Mouse (Mus musculus): ENCODE results near the gene Tmem132d. TPM values are rescaled to one million over a fixed set of nuclear protein-coding genes. Genes with fewer than 3 reads are reported as not detected.

The Tmem132d gene
- polyA plus RNA-seq, 1 experiment from 2014 or later, result 2.9 TPM

DNA sequence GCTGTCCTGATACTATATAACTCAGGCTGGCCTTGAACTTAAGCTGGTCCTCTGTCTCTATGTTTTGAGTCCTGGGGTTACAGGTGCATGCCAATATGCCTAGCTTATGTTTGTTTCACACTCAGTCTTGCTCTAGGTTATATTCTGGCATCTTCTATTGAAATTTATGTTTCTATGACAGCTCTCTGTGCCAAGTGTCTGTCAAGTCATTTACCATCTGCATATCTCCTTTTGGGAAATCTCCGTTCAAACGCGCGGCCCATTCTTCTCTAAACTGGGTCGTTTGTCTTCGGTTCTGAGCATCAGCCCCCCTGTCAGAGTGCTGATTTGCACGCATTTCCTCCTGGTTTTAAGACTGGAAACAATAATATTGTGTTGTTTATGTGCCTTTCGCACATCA lies 319.8 kb downstream of the Tmem132d start:
- Histone ChIP-seq H3K27ac (ENCODE audit: low read depth, low read length) (no peak overlapping the region), H3K27me3 (ENCODE audit: control insufficient read depth, insufficient read depth, low read length) (no peaks in the 10 kb centered on the region), H3K36me3 (ENCODE audit: control insufficient read depth, insufficient read depth, low read length) (no peaks in the 10 kb centered on the region), H3K9me3 (ENCODE audit: control insufficient read depth, low read length) (no peaks in the 10 kb centered on the region), H3K9ac (replicated peaks; ENCODE audit: low read depth, low read length) (no peak overlapping the region), H3K4me2 (ENCODE audit: low read depth, low read length) (no peak overlapping the region), H3K4me3 (ENCODE audit: low read depth, low read length) (no peak overlapping the region), H3K4me1 (ENCODE audit: control insufficient read depth, insufficient read depth, low read length) (no peaks in the 10 kb centered on the region)
- no peak for ATAC-seq (ENCODE audit: low read depth)
- WGBS, result 63% methylated on average over 8 of the region's 8 CpGs

DNA sequence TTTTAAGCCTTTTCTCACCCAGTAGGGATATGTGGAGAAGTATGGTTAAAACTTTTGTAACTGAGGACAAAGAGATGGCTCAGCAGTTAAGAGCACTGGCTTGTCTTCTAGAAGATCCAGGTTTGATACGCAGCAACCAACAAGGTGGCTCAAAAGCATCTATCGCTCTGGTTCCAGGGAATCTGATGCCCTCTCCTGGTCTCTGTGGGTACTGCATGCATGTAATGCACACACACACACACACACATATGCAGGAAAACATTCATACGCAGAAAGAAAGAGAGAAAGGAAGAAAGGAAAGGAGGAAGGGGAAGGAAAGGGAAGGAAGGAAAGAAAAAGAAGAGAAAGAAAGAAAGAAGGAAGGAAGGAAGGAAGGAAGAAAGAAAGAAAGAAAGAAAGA lies 320.4 kb downstream of the Tmem132d start:
- Histone ChIP-seq H3K9me3 (ENCODE audit: control insufficient read depth, low read length) (no peaks in the 10 kb centered on the region), H3K36me3 (ENCODE audit: control insufficient read depth, insufficient read depth, low read length) (no peaks in the 10 kb centered on the region), H3K4me1 (ENCODE audit: control insufficient read depth, insufficient read depth, low read length) (no peaks in the 10 kb centered on the region), H3K27me3 (ENCODE audit: control insufficient read depth, insufficient read depth, low read length) (no peaks in the 10 kb centered on the region), H3K4me3 (ENCODE audit: low read depth, low read length) (no peak overlapping the region), H3K27ac (ENCODE audit: low read depth, low read length) (no peak overlapping the region), H3K9ac (replicated peaks; ENCODE audit: low read depth, low read length) (no peak overlapping the region), H3K4me2 (ENCODE audit: low read depth, low read length) (no peak overlapping the region)
- 96% methylated on average over 3 of the region's 3 CpGs for WGBS
- no peak for ATAC-seq (ENCODE audit: low read depth)

GRCm38 (mm10) chr5:128111664-128112063 lies 321.2 kb downstream of the Tmem132d start:
- no peak overlapping the region for H3K4me3 ChIP-seq (ENCODE audit: low read depth, low read length)
- no peaks in the 10 kb centered on the region for H3K27me3 ChIP-seq (ENCODE audit: control insufficient read depth, insufficient read depth, low read length)
- H3K9me3 ChIP-seq (ENCODE audit: control insufficient read depth, low read length), result no peaks in the 10 kb centered on the region
- 76% methylated on average over 5 of the region's 5 CpGs for WGBS
- H3K27ac ChIP-seq (ENCODE audit: low read depth, low read length), result no peak overlapping the region
- no peaks in the 10 kb centered on the region for H3K36me3 ChIP-seq (ENCODE audit: control insufficient read depth, insufficient read depth, low read length)
- H3K9ac ChIP-seq (replicated peaks; ENCODE audit: low read depth, low read length), result no peak overlapping the region
- no peak for ATAC-seq (ENCODE audit: low read depth)
- no peak overlapping the region for H3K4me2 ChIP-seq (ENCODE audit: low read depth, low read length)
- H3K4me1 ChIP-seq (ENCODE audit: control insufficient read depth, insufficient read depth, low read length), result no peaks in the 10 kb centered on the region

DNA sequence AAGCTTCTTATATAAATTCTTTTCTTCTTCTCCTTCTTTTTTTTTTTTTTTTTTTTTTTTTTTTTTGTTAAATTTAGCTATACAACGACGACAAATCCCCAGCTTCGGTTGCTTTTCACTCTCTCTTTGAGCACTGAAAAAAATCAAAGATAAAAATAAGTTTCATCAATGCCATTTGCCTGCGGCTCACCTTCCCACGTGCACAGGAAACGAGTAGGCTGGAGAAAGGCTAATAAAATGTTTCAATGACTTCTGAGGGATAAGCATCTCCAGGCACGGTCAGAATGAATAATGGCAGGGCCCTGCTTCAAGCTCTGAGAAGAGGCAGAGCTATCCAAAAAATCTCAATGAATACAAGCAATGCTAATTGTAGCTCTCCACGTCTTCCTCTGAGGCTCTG lies 330.3 kb downstream of the Tmem132d start:
- 72% methylated on average over 8 of the region's 8 CpGs for WGBS
- no peak for ATAC-seq (ENCODE audit: low read depth)

GRCm38 (mm10) chr5:128100331-128100730 lies 332.5 kb downstream of the Tmem132d start:
- no peak overlapping the region for H3K27ac ChIP-seq (ENCODE audit: low read depth, low read length)
- H3K4me1 ChIP-seq (ENCODE audit: control insufficient read depth, insufficient read depth, low read length), result no peaks in the 10 kb centered on the region
- no peaks in the 10 kb centered on the region for H3K27me3 ChIP-seq (ENCODE audit: control insufficient read depth, insufficient read depth, low read length)
- H3K4me2 ChIP-seq (ENCODE audit: low read depth, low read length), result no peak overlapping the region
- no peak for ATAC-seq (ENCODE audit: low read depth)
- H3K36me3 ChIP-seq (ENCODE audit: control insufficient read depth, insufficient read depth, low read length), result no peaks in the 10 kb centered on the region
- no peaks in the 10 kb centered on the region for H3K9me3 ChIP-seq (ENCODE audit: control insufficient read depth, low read length)
- no peak overlapping the region for H3K4me3 ChIP-seq (ENCODE audit: low read depth, low read length)
- no peak overlapping the region for H3K9ac ChIP-seq (replicated peaks; ENCODE audit: low read depth, low read length)
- WGBS, result 86% methylated on average over 5 of the region's 5 CpGs

More for the DNA sequence above, 330.3 kb downstream of the Tmem132d start:
- Histone ChIP-seq H3K9me3 (ENCODE audit: control insufficient read depth, low read length) (no peaks in the 10 kb centered on the region), H3K27me3 (ENCODE audit: control insufficient read depth, insufficient read depth, low read length) (no peaks in the 10 kb centered on the region), H3K4me2 (ENCODE audit: low read depth, low read length) (no peak overlapping the region), H3K27ac (ENCODE audit: low read depth, low read length) (no peak overlapping the region), H3K4me3 (ENCODE audit: low read depth, low read length) (no peak overlapping the region), H3K4me1 (ENCODE audit: control insufficient read depth, insufficient read depth, low read length) (no peaks in the 10 kb centered on the region), H3K36me3 (ENCODE audit: control insufficient read depth, insufficient read depth, low read length) (no peaks in the 10 kb centered on the region), H3K9ac (replicated peaks; ENCODE audit: low read depth, low read length) (no peak overlapping the region)

GRCm38 (mm10) chr5:128099439-128099838 lies 333.4 kb downstream of the Tmem132d start:
- H3K27ac ChIP-seq (ENCODE audit: low read depth, low read length), result no peak overlapping the region
- no peaks in the 10 kb centered on the region for H3K36me3 ChIP-seq (ENCODE audit: control insufficient read depth, insufficient read depth, low read length)
- H3K4me1 ChIP-seq (ENCODE audit: control insufficient read depth, insufficient read depth, low read length), result no peaks in the 10 kb centered on the region
- no peak overlapping the region for H3K4me3 ChIP-seq (ENCODE audit: low read depth, low read length)
- H3K27me3 ChIP-seq (ENCODE audit: control insufficient read depth, insufficient read depth, low read length), result no peaks in the 10 kb centered on the region
- 90% methylated on average over 2 of the region's 2 CpGs for WGBS
- H3K9ac ChIP-seq (replicated peaks; ENCODE audit: low read depth, low read length), result no peak overlapping the region
- no peak for ATAC-seq (ENCODE audit: low read depth)
- H3K9me3 ChIP-seq (ENCODE audit: control insufficient read depth, low read length), result no peaks in the 10 kb centered on the region
- no peak overlapping the region for H3K4me2 ChIP-seq (ENCODE audit: low read depth, low read length)

DNA sequence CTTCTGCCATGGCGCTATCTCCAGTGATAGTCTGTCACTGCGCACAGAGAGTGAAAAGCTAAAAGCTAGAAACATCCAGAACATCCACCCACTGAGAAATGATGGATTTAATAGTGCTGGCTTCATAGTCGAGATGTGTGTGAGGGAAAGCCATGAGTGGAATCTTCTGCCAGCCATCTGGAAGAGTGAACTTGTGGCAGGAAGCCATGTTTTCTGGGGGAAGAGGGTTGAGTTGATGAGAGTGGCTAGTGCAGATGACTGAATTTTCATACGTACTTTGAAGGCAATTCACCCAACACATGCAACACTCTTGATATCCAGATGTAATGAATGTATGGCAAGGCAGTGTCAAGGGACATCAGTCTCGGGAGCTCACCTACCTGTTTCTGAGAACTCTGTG lies 342.3 kb downstream of the Tmem132d start:
- Histone ChIP-seq H3K9ac (replicated peaks; ENCODE audit: low read depth, low read length) (no peak overlapping the region), H3K4me2 (ENCODE audit: low read depth, low read length) (no peak overlapping the region), H3K4me1 (ENCODE audit: control insufficient read depth, insufficient read depth, low read length) (no peaks in the 10 kb centered on the region), H3K9me3 (ENCODE audit: control insufficient read depth, low read length) (no peaks in the 10 kb centered on the region), H3K4me3 (ENCODE audit: low read depth, low read length) (no peak overlapping the region), H3K36me3 (ENCODE audit: control insufficient read depth, insufficient read depth, low read length) (no peaks in the 10 kb centered on the region), H3K27ac (ENCODE audit: low read depth, low read length) (no peak overlapping the region), H3K27me3 (ENCODE audit: control insufficient read depth, insufficient read depth, low read length) (no peaks in the 10 kb centered on the region)
- 88% methylated on average over 5 of the region's 5 CpGs for WGBS
- ATAC-seq (ENCODE audit: low read depth), result no peak

GRCm38 (mm10) chr5:128075456-128075855 lies 357.4 kb downstream of the Tmem132d start:
- H3K4me1 ChIP-seq (ENCODE audit: control insufficient read depth, insufficient read depth, low read length), result no peaks in the 10 kb centered on the region
- no peak overlapping the region for H3K4me3 ChIP-seq (ENCODE audit: low read depth, low read length)
- H3K27me3 ChIP-seq (ENCODE audit: control insufficient read depth, insufficient read depth, low read length), result no peaks in the 10 kb centered on the region
- 36% methylated on average over 5 of the region's 5 CpGs for whole genome bisulfite sequencing
- H3K27ac ChIP-seq (ENCODE audit: low read depth, low read length), result no peak overlapping the region
- no peaks in the 10 kb centered on the region for H3K36me3 ChIP-seq (ENCODE audit: control insufficient read depth, insufficient read depth, low read length)
- no peak overlapping the region for H3K9ac ChIP-seq (replicated peaks; ENCODE audit: low read depth, low read length)
- H3K4me2 ChIP-seq (ENCODE audit: low read depth, low read length), result no peak overlapping the region
- ATAC-seq (ENCODE audit: low read depth), result no peak
- no peaks in the 10 kb centered on the region for H3K9me3 ChIP-seq (ENCODE audit: control insufficient read depth, low read length)

GRCm38 (mm10) chr5:128072616-128073015 lies 360.3 kb downstream of the Tmem132d start:
- 84% methylated on average over 2 of the region's 2 CpGs for WGBS
- H3K27me3 ChIP-seq (ENCODE audit: control insufficient read depth, insufficient read depth, low read length), result no peaks in the 10 kb centered on the region
- no peak for ATAC-seq (ENCODE audit: low read depth)

DNA sequence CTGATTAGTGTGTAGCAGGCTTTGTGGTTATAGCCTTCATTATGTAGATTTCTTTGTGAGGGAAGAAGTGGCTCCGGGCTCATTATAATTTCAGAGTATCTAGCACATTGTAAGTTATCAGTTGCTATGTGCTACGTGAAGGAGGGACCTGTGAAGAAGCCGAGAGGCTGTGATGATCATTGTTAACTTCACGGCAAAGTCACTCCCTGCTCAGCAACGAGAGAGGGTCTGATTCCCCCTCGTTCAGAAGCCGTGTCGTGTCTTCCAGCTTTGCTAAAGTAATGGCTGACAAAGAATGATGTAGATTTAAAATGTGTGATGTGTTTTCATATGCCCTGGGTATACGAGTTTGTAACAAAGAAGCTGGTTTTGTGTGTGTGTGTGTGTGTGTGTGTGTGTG lies 391.1 kb downstream of the Tmem132d start:
- no peak overlapping the region for H3K4me3 ChIP-seq (ENCODE audit: low read depth, low read length)
- no peak for ATAC-seq (ENCODE audit: low read depth)
- 78% methylated on average over 9 of the region's 9 CpGs for WGBS

More at GRCm38 (mm10) chr5:128072616-128073015, 360.3 kb downstream of the Tmem132d start:
- Histone ChIP-seq H3K4me1 (ENCODE audit: control insufficient read depth, insufficient read depth, low read length) (no peaks in the 10 kb centered on the region), H3K27ac (ENCODE audit: low read depth, low read length) (no peak overlapping the region), H3K4me2 (ENCODE audit: low read depth, low read length) (no peak overlapping the region), H3K9ac (replicated peaks; ENCODE audit: low read depth, low read length) (no peak overlapping the region), H3K9me3 (ENCODE audit: control insufficient read depth, low read length) (no peaks in the 10 kb centered on the region), H3K36me3 (ENCODE audit: control insufficient read depth, insufficient read depth, low read length) (no peaks in the 10 kb centered on the region), H3K4me3 (ENCODE audit: low read depth, low read length) (no peak overlapping the region)

More for the DNA sequence above, 391.1 kb downstream of the Tmem132d start:
- Histone ChIP-seq H3K27ac (ENCODE audit: low read depth, low read length) (no peak overlapping the region), H3K4me2 (ENCODE audit: low read depth, low read length) (no peak overlapping the region), H3K9me3 (ENCODE audit: control insufficient read depth, low read length) (no peaks in the 10 kb centered on the region), H3K4me1 (ENCODE audit: control insufficient read depth, insufficient read depth, low read length) (no peaks in the 10 kb centered on the region), H3K9ac (replicated peaks; ENCODE audit: low read depth, low read length) (no peak overlapping the region), H3K27me3 (ENCODE audit: control insufficient read depth, insufficient read depth, low read length) (no peaks in the 10 kb centered on the region), H3K36me3 (ENCODE audit: control insufficient read depth, insufficient read depth, low read length) (no peaks in the 10 kb centered on the region)

All from neural tube, embryonic 14.5 days (tissue).